Mouse (Mus musculus) cerebellum, adult 2 months (tissue): ENCODE results near the gene Ccdc91.

Experiments used
- CTCF ChIP-seq: fragments of 200-500 bp; IDR thresholded peaks from 2 replicates; pipeline ENCODE4 v1.5.1; 2011; ENCODE audit warnings: low read depth, mild to moderate bottlenecking, control low read depth, low read length, moderate library complexity, borderline replicate concordance; ENCODE audit not compliant: insufficient read depth
- POLR2A ChIP-seq: fragments of 200-500 bp; IDR thresholded peaks from 2 replicates; pipeline ENCODE4 v1.6.1; 2011; ENCODE audit warnings: low read length, control low read depth, borderline replicate concordance; ENCODE audit not compliant: insufficient read depth

- TF ChIP-seq POLR2A: no peak
- no peak for TF ChIP-seq CTCF
Measured at GRCm38 (mm10) chr6:147662610-147663009, 187.0 kb downstream of the Ccdc91 start.
